Mouse (Mus musculus): ENCODE measurements around the gene Dmbt1. TPM values are rescaled to one million over a fixed set of nuclear protein-coding genes. Genes with fewer than 3 reads are reported as not detected.
"Not testable (repeated sequence)": the region's sequence is repeated elsewhere in the genome, so short reads cannot be mapped to it uniquely, and the experiment has no call there.

The Dmbt1 gene
- polyA plus RNA-seq, 1 experiment, result not detected

DNA sequence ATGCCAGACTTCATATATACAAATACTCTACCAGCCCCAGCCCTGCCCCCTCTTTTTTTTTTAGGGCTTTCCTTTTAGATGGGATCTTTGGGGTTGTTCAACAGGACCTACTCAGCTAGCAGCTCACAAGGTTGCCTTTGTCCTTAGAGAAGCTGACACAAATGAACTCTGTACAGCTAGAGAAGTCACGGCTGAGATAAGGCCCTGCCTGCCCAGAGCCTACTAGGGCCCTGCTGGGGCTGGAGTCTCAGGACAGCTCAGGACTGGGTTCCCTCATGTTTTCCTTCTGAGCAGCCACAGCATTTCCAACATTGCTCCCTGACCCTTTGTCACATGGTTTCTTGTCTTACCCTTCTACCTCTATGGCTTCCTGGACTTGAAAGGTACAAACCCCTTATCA is 4.3 kb upstream of the Dmbt1 start:
- no peak for TF ChIP-seq MYOG (IDR thresholded peaks at IDR 0.05; ENCODE audit: control insufficient read depth, extremely low read depth, insufficient read length)
- no peak for TF ChIP-seq CTCF (IDR thresholded peaks at IDR 0.05; ENCODE audit: control insufficient read depth, insufficient read depth, insufficient read length)
- no peak for TF ChIP-seq CEBPB (IDR thresholded peaks at IDR 0.05; ENCODE audit: low read depth)
- TF ChIP-seq USF1 (IDR thresholded peaks at IDR 0.05; ENCODE audit: low read depth), result no peak
- TF ChIP-seq MYOD1 (IDR thresholded peaks at IDR 0.05; ENCODE audit: control insufficient read depth, insufficient read length, low read depth), result no peak
- TF ChIP-seq MAX (IDR thresholded peaks at IDR 0.05), result no peak
- TF ChIP-seq FOSL1 (IDR thresholded peaks at IDR 0.05; ENCODE audit: insufficient read depth, low read length, poor library complexity, severe bottlenecking), result no peak
- Histone ChIP-seq H3K36me3 (ENCODE audit: control insufficient read depth, insufficient read depth) (no peaks in the 10 kb centered on the region), H3K79me2 (ENCODE audit: control insufficient read depth, insufficient read depth) (no peaks in the 10 kb centered on the region), H3K27me3 (ENCODE audit: control insufficient read depth, insufficient read depth, insufficient read length) (peaks cover 3% of the 10 kb centered on the region), H3K79me3 (ENCODE audit: low read depth) (no peaks in the 10 kb centered on the region), H3ac (ENCODE audit: control insufficient read depth, insufficient read length, low read depth) (no peak overlapping the region), H3K4me3 (ENCODE audit: insufficient read depth, poor library complexity, severe bottlenecking) (no peak overlapping the region)

DNA sequence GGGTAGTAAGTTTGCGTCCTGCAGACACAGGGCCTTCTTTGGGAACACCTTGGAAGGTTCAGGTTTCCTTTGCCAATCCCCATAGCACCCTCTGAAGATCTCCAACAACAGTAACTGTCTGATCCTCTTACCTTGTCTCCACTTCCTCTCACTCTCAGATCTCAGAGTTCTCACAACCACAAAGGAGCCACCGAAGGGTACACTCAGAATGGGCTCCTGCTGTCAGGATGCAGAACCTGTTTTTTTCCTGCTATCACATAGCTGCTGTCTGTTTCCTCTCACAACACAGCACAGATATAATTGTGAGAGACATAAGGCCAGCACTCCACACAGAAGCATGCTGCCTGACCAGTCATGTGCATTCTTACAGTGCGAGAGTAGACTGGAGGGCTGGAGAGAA is 4.5 kb downstream of the Dmbt1 start:
- TF ChIP-seq CTCF (IDR thresholded peaks at IDR 0.05; ENCODE audit: control insufficient read depth, insufficient read depth, insufficient read length), result no peak
- no peak for TF ChIP-seq USF1 (IDR thresholded peaks at IDR 0.05; ENCODE audit: low read depth)
- TF ChIP-seq MYOG (IDR thresholded peaks at IDR 0.05; ENCODE audit: control insufficient read depth, extremely low read depth, insufficient read length), result no peak
- no peak for TF ChIP-seq MYOD1 (IDR thresholded peaks at IDR 0.05; ENCODE audit: control insufficient read depth, insufficient read length, low read depth)
- TF ChIP-seq FOSL1 (IDR thresholded peaks at IDR 0.05; ENCODE audit: insufficient read depth, low read length, poor library complexity, severe bottlenecking), result no peak
- no peak for TF ChIP-seq CEBPB (IDR thresholded peaks at IDR 0.05; ENCODE audit: low read depth)
- no peak for TF ChIP-seq MAX (IDR thresholded peaks at IDR 0.05)
- Histone ChIP-seq H3K27me3 (ENCODE audit: control insufficient read depth, insufficient read depth, insufficient read length) (peaks cover 3% of the 10 kb centered on the region), H3K4me3 (ENCODE audit: insufficient read depth, poor library complexity, severe bottlenecking) (no peak overlapping the region), H3K36me3 (ENCODE audit: control insufficient read depth, insufficient read depth) (no peaks in the 10 kb centered on the region), H3K79me2 (ENCODE audit: control insufficient read depth, insufficient read depth) (no peaks in the 10 kb centered on the region), H3ac (ENCODE audit: control insufficient read depth, insufficient read length, low read depth) (no peak overlapping the region), H3K79me3 (ENCODE audit: low read depth) (no peaks in the 10 kb centered on the region)

DNA sequence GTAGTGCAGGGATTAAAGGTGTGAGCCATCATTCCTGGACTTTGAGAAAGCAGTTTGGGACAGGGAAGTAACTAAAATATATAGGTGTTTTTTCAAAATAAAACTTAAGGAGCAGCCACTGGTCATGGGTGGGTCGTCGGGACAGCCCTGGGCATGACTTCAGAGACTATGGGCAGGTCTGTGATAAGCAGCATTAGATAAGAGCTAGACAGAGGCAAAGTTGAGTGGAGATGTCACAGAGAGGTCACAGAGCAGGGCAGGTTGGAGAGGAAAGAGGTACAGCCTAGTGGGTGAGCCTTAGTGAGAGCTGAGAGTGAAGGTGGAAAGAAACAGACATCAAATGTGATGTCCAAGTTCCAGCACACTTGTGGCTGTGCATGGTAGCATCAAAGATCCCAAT is 5.2 kb downstream of the Dmbt1 start:
- TF ChIP-seq CTCF (IDR thresholded peaks at IDR 0.05; ENCODE audit: control insufficient read depth, insufficient read depth, insufficient read length), result no peak
- no peak for TF ChIP-seq USF1 (IDR thresholded peaks at IDR 0.05; ENCODE audit: low read depth)
- TF ChIP-seq MYOD1 (IDR thresholded peaks at IDR 0.05; ENCODE audit: control insufficient read depth, insufficient read length, low read depth), result no peak
- no peak for TF ChIP-seq CEBPB (IDR thresholded peaks at IDR 0.05; ENCODE audit: low read depth)
- TF ChIP-seq FOSL1 (IDR thresholded peaks at IDR 0.05; ENCODE audit: insufficient read depth, low read length, poor library complexity, severe bottlenecking), result no peak
- no peak for TF ChIP-seq MYOG (IDR thresholded peaks at IDR 0.05; ENCODE audit: control insufficient read depth, extremely low read depth, insufficient read length)
- TF ChIP-seq MAX (IDR thresholded peaks at IDR 0.05), result no peak
- no peaks in the 10 kb centered on the region for H3K36me3 ChIP-seq (ENCODE audit: control insufficient read depth, insufficient read depth)

DNA sequence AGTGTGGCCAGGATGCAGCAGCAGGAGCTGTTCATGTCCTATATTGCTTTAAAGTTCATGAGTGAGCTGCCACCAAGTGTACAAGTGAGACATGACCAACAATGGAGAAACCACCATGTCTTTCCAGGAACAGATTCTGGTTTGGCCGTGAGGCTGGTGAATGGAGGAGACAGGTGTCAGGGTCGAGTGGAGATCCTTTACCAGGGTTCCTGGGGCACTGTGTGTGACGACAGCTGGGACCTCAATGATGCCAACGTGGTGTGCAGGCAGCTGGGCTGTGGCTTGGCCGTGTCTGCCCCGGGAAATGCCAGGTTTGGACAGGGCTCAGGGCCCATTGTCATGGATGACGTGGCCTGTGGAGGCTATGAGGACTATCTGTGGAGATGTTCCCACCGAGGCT is 8.9 kb downstream of the Dmbt1 start:
- H3K79me2 ChIP-seq (ENCODE audit: control insufficient read depth, insufficient read depth); H3K27me3 ChIP-seq (ENCODE audit: control insufficient read depth, insufficient read depth, insufficient read length); H3ac ChIP-seq (ENCODE audit: control insufficient read depth, insufficient read length, low read depth); H3K4me3 ChIP-seq (ENCODE audit: insufficient read depth, poor library complexity, severe bottlenecking); H3K36me3 ChIP-seq (ENCODE audit: control insufficient read depth, insufficient read depth); H3K79me3 ChIP-seq (ENCODE audit: low read depth): not testable (repeated sequence)

More for the DNA sequence above, 5.2 kb downstream of the Dmbt1 start:
- Histone ChIP-seq H3K4me3 (ENCODE audit: insufficient read depth, poor library complexity, severe bottlenecking) (no peak overlapping the region), H3K79me2 (ENCODE audit: control insufficient read depth, insufficient read depth) (no peaks in the 10 kb centered on the region), H3K79me3 (ENCODE audit: low read depth) (no peaks in the 10 kb centered on the region), H3K27me3 (ENCODE audit: control insufficient read depth, insufficient read depth, insufficient read length) (peaks cover 3% of the 10 kb centered on the region), H3ac (ENCODE audit: control insufficient read depth, insufficient read length, low read depth) (no peak overlapping the region)

DNA sequence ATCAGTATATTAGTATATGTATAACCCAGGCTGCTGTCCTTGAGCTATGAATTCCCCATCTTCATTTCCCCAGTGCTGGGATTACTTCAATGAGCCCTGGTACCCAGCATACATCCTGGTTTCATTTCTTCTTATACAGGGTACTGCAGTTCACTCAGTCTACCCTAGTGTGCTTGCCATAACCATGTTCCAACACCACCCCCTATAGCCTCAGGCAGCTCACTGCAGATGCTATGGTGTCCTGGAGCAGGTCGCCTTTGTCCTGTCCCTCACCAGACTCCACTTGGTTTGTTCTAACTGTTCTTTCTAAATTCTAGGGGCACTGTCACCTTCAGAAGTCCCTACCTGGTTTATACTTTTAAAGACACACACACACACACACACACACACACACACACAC is 10.8 kb downstream of the Dmbt1 start:
- Histone ChIP-seq H3K36me3 (ENCODE audit: control insufficient read depth, insufficient read depth) (no peaks in the 10 kb centered on the region), H3K79me3 (ENCODE audit: low read depth) (no peaks in the 10 kb centered on the region), H3ac (ENCODE audit: control insufficient read depth, insufficient read length, low read depth) (no peak overlapping the region), H3K27me3 (ENCODE audit: control insufficient read depth, insufficient read depth, insufficient read length) (no peaks in the 10 kb centered on the region), H3K79me2 (ENCODE audit: control insufficient read depth, insufficient read depth) (no peaks in the 10 kb centered on the region), H3K4me3 (ENCODE audit: insufficient read depth, poor library complexity, severe bottlenecking) (no peak overlapping the region)
- TF ChIP-seq MYOG (IDR thresholded peaks at IDR 0.05; ENCODE audit: control insufficient read depth, extremely low read depth, insufficient read length), result no peak
- TF ChIP-seq CEBPB (IDR thresholded peaks at IDR 0.05; ENCODE audit: low read depth), result no peak
- TF ChIP-seq USF1 (IDR thresholded peaks at IDR 0.05; ENCODE audit: low read depth), result no peak
- TF ChIP-seq CTCF (IDR thresholded peaks at IDR 0.05; ENCODE audit: control insufficient read depth, insufficient read depth, insufficient read length), result no peak
- no peak for TF ChIP-seq MAX (IDR thresholded peaks at IDR 0.05)
- TF ChIP-seq FOSL1 (IDR thresholded peaks at IDR 0.05; ENCODE audit: insufficient read depth, low read length, poor library complexity, severe bottlenecking), result no peak
- no peak for TF ChIP-seq MYOD1 (IDR thresholded peaks at IDR 0.05; ENCODE audit: control insufficient read depth, insufficient read length, low read depth)

DNA sequence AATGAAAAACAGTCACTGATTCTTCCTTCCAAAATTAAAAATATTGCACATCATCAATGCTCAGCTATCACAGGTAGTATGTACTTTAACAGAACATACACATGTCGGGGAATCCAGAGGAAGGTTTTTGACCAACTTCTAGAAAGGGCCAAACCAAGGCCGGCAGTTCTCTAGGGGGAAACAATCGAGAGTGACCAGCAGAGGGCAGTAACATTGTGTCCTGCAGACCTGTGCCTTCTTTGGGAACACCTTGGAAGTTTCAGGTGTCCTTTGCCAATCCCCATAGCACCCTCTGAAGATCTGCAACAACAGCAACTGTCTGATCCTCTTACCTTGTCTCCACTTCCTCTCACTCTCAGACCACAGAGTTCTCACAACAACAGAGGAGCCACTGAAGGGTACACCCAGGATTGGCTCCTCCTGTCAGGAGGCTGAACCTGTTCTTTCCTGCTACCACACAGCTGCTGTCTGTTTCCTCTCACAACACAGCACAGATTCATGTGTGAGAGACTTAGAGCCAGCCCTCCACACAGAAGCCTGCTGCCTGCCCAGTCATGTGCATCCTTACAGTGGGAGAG is 13.5 kb downstream of the Dmbt1 start:
- not testable (repeated sequence) for H3K79me2 ChIP-seq (ENCODE audit: control insufficient read depth, insufficient read depth); H3ac ChIP-seq (ENCODE audit: control insufficient read depth, insufficient read length, low read depth); H3K4me3 ChIP-seq (ENCODE audit: insufficient read depth, poor library complexity, severe bottlenecking); H3K36me3 ChIP-seq (ENCODE audit: control insufficient read depth, insufficient read depth); H3K27me3 ChIP-seq (ENCODE audit: control insufficient read depth, insufficient read depth, insufficient read length); H3K79me3 ChIP-seq (ENCODE audit: low read depth)
- peak; percentile 12 for TF ChIP-seq CTCF (IDR thresholded peaks at IDR 0.05; ENCODE audit: control insufficient read depth, insufficient read depth, insufficient read length)

DNA sequence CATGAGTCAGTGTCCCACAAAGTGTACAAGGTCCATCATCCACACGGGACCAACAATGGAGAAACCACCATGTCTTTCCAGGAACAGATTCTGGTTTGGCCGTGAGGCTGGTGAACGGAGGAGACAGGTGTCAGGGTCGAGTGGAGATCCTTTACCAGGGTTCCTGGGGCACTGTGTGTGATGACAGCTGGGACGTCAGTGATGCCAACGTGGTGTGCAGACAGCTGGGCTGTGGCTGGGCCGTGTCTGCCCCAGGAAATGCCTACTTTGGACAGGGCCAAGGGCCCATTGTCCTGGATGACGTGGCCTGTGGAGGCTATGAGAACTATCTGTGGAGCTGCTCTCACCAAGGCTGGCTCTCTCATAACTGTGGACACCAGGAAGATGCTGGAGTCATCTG is 18.0 kb downstream of the Dmbt1 start:
- H3K79me2 ChIP-seq (ENCODE audit: control insufficient read depth, insufficient read depth); H3K79me3 ChIP-seq (ENCODE audit: low read depth); H3K36me3 ChIP-seq (ENCODE audit: control insufficient read depth, insufficient read depth); H3ac ChIP-seq (ENCODE audit: control insufficient read depth, insufficient read length, low read depth); H3K27me3 ChIP-seq (ENCODE audit: control insufficient read depth, insufficient read depth, insufficient read length); H3K4me3 ChIP-seq (ENCODE audit: insufficient read depth, poor library complexity, severe bottlenecking): not testable (repeated sequence)

Data from C2C12 (cell line).